Mouse (Mus musculus): Measurements from ENCODE around the gene Nab2.

The Nab2 gene

DNA sequence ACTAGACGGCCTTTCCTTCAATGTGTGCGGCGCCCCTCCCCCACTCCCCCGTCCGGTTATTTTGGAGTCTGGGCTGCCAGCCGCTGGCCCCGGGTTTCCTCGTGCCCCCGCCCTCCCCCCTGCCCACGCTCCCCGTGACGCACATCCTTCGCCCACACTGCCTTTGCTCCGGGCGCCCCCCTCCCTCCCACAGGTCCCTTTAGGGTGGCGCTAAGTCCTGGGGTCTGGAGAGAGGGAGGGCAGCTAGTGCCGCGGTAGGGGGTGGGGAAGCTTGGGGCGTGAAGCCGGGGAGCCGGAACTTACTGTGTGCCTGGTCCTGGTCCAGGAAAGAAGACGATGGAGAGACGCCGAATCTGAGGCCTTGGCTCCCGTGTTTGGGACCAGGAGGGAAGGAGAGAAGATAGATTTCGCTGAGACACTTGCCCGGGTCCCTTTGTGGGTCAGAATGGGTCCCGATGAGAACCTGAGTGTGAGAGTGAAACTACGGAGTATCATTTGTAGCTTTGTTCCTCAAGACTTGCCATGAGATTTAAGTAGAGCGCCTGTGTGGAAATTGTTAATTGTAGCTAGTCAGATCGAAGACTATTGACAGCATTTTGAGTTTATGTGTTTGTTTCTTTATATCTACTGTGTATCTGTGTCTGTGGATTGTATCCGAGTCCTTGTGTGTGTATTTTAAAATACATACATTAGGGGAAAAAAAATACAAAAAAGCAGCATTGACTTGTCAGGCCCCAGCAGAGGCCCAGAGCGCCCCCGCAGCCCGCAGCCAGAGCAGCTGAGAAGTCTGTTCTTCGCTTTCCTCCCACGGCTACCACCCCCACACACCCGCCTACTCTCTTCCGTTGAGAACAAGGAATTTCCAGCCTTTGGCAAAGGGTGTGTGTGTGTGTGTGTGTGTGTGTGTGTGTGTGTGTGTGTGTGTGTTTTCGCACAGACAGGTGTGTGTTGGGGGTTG is at the start of gene Nab2:
TSS of gene Nab2 (minus strand) at position 476 of the 958 bp plus-strand sequence.
- DNase-seq, result peak; percentile 68 to 79

DNA sequence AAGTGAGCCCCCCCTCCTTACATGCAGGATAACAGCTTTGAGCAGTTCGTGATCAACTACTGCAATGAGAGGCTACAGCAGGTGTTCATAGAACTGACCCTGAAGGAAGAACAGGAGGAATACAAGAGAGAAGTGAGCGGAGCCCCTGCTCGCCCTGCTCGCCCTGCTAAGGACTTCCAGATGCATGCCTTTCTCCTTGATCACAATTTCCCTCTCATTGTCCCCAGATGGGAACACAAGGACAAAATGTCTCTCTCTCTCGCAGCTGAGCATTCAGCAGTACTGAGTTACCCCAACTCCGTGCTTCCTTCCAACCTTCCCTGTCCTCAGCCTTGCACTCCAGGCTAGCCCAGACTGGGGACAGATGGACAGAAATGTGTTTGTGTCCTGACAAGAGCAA is 44.4 kb upstream of the Nab2 start:
- no peak for DNase-seq

DNA sequence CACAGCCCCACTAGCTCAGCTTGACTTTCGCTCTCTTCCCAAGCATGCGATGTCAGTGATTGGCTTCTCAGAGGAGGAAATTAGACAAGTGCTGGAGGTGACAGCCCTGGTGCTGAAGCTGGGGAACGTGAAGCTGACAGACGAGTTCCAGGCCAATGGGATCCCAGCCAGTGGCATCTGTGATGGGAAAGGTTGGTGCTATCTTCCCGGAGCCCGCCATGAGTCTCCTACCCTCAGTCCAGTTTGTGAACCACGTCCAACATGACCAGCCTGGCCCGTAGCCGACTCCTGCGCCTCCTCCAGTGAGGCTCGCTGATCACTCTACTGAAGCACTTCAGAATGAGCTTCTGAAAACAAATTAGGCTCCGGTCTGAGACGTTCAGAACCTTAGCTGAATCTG is 42.0 kb upstream of the Nab2 start:
- no peak for DNase-seq

DNA sequence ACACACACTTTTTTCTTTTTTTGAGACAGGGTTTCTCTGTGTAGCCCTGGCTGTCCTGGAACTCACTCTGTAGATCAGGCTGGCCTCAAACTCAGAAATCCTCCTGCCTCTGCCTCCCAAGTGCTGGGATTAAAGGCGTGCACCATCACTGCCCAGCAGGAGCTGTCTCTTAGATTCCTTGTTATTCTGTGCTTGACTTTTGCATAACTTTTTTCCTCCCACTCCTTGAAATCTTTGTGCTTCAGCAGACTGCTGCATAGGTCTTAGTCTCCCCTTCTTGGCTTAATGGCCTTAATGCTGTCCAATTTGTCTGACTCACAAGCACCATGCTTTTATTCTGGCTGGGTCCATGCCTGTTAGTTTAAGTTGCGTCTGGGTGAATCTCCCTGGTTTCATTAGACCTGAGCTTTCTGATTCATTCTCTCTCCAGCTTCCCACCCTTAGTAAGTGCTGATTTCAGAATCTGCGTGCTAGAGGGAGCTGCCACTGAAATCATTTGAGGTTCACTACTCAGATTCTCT is 40.5 kb upstream of the Nab2 start:
- DNase-seq, result no peak

DNA sequence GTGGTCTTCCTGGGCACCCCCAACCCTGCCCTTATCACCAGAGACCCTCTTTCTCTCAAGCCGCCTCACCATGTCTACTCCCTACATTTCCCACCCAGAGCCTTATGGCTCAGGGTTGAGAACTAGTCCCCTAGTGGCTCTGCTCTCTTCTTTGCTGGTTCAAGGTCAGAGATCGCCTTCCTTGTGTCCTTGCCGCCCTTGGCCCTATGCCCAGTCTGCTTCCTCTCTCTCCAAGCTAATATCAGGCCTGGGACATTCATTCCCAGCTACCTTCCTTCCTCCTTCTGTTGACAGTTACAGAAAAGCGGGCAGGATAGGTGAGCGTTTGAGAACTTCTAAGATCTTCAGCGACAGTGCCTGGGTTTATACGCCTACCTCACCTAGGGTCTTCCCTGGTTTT is 39.4 kb upstream of the Nab2 start:
- DNase-seq, result no peak

DNA sequence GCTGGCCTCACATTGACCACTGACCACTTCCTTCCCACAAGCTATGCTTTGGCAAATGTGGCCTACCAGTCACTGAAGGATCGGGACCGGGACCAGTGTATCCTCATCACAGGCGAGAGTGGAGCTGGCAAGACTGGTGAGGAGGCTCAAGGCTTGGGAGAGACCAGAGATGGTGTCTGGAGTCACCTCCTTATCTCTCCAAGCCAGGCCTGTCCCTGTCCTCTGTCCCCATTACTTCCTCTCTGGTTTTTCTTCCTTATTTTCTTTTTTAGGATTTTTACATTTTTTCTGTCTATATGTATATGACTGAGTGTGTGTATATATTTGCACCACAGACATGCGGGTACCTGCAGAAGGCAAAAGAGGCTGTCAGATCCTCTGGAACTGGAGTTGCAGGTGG is 37.4 kb upstream of the Nab2 start:
- DNase-seq, result no peak

DNA sequence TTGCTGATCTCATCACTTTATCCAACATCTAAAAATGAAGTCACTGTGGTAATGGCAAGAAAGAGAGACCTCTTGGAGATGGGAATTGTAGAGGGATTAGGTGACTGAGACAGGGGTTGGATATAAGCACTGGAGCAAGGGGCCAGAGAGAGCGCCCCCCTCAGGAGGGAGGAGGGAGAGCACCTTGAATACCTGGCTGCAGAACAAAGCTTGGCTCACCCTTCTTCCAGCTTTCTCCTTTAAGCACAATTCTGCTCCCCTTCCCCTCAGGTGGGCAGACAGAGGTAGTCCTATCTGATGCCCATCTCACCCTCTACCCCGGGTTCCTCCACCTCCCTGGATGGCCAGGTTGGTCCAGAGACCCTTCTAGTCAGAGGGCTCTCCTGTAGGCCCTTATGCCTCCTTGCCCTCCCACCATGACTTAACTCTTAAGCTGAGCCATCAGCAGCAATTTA is 36.4 kb upstream of the Nab2 start, which contains the start of gene Myo1a:
TSS of gene Myo1a (plus strand) at position 405 of the 455 bp plus-strand sequence.
- DNase-seq, result no peak

DNA sequence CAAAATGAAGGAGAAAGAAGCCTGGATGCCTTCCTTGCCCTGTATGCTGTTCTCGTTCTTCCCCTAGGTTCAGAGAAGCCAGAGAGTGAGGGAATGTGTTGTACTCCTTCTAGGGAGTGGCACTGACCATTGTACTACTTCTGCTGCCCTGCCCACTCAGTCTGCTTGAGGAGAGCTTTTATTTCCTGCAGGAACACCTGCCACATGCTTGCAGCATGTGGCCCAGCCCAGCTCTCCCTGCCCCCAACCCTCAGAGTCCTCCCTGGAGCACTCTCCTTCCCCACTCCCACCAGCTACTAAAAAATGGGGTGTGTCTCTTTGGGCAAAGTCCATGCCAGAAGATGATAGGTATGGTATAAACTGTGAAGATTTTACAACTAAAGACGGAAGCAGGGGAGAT is 35.9 kb upstream of the Nab2 start:
- DNase-seq, result no peak

DNA sequence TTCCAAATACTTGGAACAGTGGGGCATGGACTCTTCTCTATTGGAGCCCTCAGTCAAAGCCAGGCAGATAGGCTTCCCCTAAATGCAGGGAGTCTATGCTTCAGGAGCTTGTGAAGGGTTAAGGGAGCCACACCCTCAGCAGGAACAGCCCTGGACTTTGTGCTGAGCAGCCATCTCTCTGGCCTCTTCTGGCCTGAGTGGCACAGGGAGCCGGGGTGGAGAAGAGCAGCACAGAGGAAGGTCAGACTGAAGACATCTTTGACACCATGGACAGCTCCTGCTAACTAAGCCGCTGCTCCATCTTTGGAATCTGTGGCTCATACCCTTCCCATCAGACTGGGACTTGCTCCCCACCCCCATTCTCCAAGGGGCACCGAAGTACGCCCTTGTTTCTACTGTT is 34.9 kb upstream of the Nab2 start:
- no peak for DNase-seq

DNA sequence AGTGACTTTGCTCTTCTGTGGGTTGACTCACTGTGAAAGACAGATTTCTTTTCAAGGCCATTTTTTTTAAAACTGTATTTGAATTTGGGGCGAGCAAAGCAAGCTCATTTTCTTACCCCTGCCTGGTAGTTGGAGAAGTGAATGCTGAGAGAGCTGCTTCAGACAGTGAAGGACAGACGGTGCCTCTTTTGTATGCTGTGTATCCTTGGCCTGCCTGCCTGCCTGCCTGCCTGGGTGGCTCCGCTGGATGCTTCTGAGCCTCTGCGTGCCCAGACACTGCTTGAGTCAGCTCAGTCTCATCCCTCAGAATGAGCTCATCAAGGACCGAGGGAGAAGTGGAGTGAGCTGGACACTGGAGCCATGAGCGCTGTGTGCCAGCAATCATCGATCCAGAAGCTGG is 30.6 kb upstream of the Nab2 start:
- no peak for DNase-seq

DNA sequence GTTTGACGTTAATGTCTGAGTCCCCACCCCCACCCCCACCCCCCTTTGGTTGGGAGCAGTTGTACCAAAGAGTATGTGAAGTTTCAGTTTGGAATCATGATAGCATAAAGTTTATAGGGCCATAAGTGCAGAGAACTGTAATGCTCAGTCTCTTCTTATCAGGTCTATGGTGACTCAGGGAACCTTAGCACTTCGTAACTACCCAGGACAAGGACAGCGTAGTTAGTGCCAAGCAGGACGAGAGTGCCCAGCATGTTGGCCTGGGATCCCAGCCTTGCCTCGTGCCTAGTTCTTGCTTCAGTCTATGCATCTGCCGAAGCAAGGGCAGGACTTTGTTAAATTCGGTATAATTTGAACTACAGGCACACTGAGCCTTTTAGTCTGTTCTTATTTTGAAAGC is 27.4 kb upstream of the Nab2 start:
- DNase-seq, result no peak

DNA sequence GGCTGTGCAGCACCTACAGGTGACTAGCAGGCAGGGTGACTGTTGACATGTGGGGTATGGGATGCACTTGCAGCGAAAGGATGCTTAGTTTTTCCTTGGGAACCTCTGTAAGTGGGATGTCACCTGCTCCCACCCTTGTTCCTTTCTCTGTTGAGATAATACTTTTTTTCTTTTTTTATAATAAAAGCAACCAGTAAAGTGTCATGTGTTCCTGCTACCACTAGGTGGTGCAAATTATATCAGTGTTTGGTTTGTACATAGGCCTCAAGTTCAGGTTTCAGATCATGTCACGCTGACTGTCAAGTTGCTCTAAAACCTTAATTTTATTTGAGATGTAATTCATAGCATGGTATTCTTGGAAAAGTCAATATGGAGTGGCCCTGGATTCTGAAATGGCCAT is 26.3 kb upstream of the Nab2 start:
- DNase-seq, result no peak

DNA sequence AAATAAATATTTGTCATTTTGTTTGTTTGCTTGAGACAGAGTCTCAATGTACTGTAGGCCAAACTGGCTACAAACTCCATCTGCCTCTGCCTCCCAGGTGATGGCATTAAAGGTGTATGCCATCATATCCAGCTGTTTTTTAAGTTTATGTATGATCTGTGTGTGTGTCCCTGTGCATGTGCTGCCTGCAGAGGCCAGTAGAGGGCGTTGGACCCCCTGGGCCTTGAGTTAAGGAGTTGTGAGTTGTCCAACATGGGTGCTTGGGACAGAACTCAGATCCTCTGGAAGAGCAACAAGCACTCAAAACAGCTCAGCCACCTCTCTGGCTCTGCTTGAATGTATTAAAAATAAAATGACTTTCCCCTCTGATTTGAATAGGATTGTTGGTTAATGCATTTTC is 22.7 kb upstream of the Nab2 start:
- DNase-seq, result no peak

DNA sequence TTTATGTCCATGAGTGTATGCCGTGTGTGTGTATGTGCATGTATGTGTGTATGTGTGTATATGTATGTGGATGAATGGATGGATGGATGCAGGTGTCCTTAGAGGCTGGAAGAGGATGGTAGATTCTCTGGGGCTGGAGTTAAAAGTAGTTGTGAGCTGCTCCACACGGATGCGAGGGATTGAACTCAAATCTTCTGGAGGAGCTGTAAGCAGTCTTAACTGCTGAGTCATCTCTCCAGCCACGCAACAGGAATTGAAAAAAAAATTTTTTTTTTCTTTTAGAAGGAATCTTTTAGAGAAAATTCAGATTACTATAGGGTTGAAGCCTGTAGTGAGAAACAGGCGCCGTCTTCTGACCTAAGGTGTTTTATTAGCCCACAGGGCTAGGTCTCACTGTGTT is 14.5 kb upstream of the Nab2 start:
- no peak for DNase-seq

DNA sequence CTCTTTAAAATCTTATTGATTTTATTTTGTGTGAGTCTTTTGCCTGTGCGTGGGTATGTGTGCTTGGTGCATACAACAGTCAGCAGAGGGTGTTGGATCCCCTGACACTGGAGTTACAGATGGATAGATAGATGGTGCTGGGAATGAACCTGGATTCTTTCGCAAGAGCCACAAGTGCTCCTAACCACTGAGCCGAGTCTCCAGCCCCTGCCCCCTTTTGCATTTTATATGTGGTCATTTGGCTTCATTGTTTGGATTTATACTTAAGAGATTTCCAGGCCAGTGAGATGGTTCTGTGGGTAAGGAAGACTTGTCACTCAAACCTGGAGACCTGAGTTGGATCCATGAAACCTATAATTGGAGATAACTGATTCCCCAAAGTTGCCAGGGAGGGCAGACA is 11.5 kb upstream of the Nab2 start:
- no peak for DNase-seq

DNA sequence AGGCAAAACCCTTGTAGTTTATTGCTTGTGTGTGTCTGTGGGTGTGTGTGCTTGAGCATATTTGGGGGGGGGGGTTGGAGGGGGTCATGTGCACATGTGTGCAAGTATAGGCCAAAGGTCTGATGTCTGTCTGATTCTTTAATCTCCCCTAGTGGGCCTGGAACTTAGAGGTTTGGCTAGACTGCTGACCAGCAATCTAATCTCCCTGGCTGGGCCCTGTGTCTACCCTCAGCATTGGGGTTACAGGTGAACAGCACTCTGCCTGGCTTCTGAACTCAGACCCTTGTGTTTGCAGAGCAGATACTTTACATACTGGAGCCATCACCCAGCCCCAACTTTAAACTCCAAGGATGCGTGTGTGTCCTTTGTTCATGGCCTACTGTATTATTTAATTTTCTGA is 10.8 kb upstream of the Nab2 start:
- no peak for DNase-seq

DNA sequence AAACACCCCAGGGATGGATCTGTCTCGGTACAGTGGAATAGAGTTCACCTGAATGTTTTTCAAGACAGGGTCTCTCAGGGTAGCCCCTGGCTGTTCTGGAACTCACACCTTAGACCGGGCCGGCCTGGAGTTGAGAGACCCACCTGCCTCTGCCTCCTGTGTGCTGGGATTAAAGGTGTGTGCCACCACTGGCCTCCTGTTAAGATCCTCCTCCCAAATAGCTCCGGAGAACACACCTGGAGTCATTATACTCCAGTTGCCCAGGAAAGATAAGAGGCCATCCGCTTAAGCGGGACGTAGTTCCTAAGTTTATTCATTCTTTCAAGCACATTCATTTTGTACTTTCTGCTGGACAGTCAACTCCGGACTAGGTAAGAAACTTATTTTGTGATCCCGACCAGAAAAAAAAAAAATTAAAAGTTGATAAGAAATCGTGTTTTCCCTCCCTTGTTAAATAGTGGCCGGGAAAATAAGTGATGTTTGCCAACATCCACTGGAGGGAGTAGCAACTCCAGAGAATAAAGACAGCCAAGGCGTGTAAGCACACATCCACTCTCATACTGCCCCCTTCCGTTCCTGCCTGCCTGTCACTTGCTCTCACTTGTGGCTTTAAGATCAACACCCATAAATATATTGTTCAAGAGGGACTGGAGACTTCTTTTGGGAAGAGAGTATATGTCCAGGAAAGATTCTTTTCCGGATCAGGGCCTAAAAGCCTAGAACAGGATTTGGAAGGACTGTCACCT is 9.4 kb upstream of the Nab2 start:
- DNase-seq, result peak; percentile 52 to 71

DNA sequence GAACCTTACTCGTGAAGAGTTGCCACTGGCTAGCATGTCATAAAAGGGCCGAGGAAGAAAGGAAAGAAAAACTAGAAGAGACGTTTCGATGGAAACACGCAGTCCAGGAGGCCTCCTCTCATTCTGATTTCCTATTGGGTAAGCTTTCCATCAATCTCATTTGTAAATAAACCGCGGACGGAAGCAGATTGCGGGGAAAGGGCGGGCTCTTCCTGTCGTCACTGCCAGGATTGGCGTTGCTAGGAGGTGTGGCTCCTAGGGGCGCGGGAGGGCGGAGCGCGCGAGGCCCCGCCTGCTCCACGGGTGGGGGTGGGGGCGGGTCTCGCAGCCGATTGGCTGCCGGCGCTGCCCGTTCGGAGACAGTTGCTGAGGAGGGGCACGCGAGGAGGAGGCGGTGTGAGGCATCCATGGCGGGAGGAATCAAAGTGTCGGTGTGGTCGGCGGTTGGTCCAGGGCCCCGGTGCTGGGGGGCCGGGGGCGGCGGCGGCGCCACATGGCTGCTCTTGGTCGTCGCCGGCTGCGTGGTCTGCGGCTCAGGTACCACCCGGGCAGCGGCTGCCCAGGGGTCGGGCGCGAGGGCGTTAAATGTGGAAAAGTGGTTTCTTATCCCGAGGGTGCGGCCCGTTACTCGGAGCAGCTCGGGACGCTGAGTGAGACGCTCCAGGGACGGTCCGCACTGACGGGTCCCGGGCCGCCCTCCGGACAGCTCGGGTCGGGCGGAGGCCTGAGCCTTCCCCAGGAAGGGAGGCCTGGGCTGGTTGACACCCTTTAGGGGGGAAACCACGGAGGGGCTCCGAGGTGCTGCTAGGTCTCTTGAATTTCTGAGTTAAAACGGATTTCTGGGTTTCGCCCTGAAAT is 8.6 kb upstream of the Nab2 start:
- peak; percentile 89 to 93 for DNase-seq

DNA sequence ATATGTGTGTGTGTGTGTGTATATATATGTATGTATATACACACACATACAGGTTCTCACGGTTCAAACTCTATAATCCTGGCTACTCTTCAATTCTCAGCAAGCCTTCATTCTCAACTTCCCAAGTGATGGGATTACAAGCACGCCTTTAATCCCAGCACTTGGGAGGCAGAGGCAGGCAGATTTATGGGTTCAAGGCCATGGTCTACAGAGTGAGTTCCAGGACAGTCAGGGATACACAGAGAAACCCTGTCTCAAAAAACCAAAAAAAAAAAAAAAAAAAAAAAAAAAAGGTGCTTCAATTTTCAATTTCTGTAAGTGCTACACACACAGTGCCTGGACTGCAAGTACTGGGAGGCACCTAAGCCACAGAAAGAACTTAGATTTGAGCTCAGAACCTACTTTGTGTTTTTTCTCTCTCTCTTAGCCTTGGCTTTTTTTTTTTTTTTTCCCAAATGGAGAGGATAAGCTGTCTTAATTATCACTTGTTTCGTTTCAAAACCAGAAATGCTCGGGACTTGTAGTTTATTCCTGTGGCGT is 7.6 kb upstream of the Nab2 start:
- no peak for DNase-seq

DNA sequence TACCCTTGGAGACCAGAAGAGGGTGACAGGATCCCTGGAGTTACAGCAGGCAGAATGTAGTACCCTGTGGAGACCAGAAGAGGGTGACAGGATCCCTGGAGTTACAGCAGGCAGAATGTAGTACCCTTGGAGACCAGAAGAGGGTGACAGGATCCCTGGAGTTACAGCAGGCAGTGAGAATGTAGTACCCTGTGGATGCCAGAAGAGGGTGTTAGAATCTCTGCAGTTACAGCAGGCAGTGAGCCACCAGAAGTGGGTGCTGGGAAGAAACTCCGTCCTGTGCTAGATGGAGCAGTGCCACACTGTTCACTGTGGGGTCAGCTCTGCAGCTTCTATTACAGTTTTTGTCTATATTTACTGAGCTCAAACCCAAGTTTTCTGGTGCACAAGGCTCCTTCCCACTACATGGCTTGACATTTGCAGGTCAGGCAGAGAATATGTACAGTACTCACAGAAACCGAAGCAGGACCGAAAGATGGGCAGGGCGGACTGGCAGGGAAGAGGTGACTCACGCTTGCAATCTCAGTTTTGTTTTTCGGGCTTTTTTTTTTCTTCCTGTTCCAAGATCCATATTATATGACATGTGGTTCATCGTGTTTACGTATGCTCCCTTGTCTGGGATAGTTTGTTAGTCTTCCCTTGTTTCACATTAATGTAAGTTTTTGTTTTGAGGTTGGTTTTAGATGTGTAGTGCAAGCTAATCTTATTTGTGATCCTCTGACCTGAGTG is 6.6 kb upstream of the Nab2 start:
- peak in 1 of 2 experiments; percentile 60 for DNase-seq

DNA sequence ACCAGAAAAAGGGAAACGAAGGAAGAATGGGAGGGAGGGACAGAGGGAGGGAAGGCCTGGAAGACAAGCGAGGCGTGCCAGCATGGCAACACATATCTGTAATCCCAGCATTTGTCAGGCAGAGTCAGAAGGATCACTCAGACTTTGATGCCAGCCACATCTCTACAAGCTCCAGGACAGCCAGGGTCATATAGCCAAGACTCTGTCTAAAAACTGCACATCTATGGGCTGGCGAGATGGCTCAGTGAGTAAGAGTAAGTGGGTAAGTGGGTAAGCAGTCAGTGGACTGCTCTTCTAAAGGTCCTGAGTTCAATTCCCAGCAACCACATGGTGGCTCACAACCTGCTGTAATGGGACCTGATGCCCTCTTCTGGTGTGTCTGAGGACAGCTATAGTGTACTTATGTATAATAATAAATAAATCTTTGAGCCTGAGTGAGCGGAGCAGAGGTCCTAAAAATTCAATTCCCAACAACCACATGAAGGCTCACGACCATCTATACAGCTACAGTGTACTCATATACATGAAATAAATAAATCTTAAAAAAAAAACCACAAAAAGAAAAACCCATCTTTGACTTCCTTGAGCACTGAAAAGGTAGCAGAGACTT is 5.8 kb upstream of the Nab2 start:
- DNase-seq, result no peak

All from thymus, adult 18-20 months (tissue).